Comparison of ENCODE assay signal across 8 mouse cellular contexts in the genomic region with DNA sequence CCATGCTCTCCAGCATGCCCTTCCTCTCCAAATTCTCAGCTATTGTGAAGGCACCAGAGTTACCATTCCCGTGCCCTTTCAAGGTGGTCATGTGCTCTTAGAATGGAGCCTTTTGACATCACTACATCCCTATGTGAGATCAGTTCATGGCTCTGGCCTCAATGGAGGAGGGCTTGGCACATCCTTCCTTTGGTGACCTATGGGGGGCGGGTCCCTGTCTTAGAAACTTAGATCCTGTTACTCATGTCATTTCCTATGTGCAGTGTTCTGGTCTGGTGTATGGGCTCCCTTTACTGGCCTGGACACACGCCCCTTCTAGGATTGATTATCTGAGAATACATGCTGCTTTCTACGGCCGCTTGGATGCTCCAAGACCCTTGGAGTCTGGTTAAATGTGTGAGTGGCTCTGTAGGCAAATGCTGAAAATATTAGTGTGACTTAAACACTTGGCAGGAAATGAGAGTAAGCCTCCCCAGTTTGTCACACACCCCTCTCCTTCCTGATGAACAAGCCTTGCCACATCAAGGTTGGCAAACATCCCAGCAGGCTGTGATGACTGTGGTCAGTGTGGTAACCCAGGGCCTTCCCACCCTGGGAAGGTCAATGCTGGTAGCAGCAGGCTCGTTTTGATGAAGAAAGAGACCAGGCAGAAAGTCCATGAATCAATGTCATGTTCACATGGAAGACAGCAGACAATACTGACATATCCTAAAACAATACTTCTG. TPM values are rescaled to one million over a fixed set of nuclear protein-coding genes. Genes with fewer than 3 reads are reported as not detected.
A peak's percentile ranks its signal among the peaks of the same experiment; 100 is the strongest.
DNase-seq lines count a peak whose midpoint lies in the region; ATAC-seq and TF ChIP-seq lines count a peak whose summit lies in the region.

No protein-coding gene starts in this region.

- H3K9me3 ChIP-seq in midbrain, embryonic 16.5 days (replicated peaks; ENCODE audit: control insufficient read depth, low read length, poor library complexity, severe bottlenecking): no peaks in the 10 kb centered on the region

- H3K36me3 ChIP-seq in midbrain, embryonic 16.5 days (ENCODE audit: control insufficient read depth, insufficient read depth, low read length): 0 out of 2 replicates have a peak, but pooled peaks cover 2% of the 10 kb centered on the region

- peak overlapping the region; percentile 14; the same call in 1 of the 2 replicates for H3K27ac ChIP-seq in layer of hippocampus, adult 2 months
- no peak overlapping the region for H3K27ac ChIP-seq in midbrain, embryonic 16.5 days (ENCODE audit: low read length)

- ATAC-seq in midbrain, embryonic 16.5 days: no peak

- DNase-seq in layer of hippocampus, adult 2 months (ENCODE audit: low spot score in 2 of 2): no peak
- DNase-seq in layer of hippocampus, postnatal 36 days: no peak
- DNase-seq in adrenal gland, adult 8-10 months: peak; percentile 89
- DNase-seq in heart, postnatal 4 days: peak; percentile 50
- DNase-seq in natural killer cell, adult 2 months (ENCODE audit: low spot score in 2 of 2): peak; percentile 21 to 27
- DNase-seq in right cerebral cortex, postnatal 36 days (ENCODE audit: low spot score in 2 of 2): no peak
- no peak for DNase-seq in spleen, postnatal 14 days (ENCODE audit: low spot score in 2 of 2)

- TF ChIP-seq CTCF in layer of hippocampus, adult 2 months (conservative IDR thresholded peaks at IDR 0.05): no peak

- H3K4me3 ChIP-seq in layer of hippocampus, adult 2 months: no peak overlapping the region
- no peak overlapping the region for H3K4me3 ChIP-seq in midbrain, embryonic 16.5 days (ENCODE audit: low read depth, low read length)

- H3K9ac ChIP-seq in midbrain, embryonic 16.5 days (ENCODE audit: low read depth, low read length): no peak overlapping the region

- H3K4me2 ChIP-seq in midbrain, embryonic 16.5 days (ENCODE audit: low read length): no peak overlapping the region

- WGBS in midbrain, embryonic 16.5 days: 87% methylated on average over 6 of the region's 6 CpGs

- H3K27me3 ChIP-seq in midbrain, embryonic 16.5 days (ENCODE audit: control insufficient read depth, insufficient read depth, low read depth, low read length): no peaks in the 10 kb centered on the region

- no peaks in the 10 kb centered on the region for H3K4me1 ChIP-seq in midbrain, embryonic 16.5 days (ENCODE audit: control insufficient read depth, insufficient read depth, low read length)

RNA-seq across cellular contexts. Expression of a gene that starts 15.2 kb away (rescaled TPM):
- total RNA-seq in layer of hippocampus, adult 2 months (2021): 10 to 100 TPM; 12.5 to 14.0 TPM
- total RNA-seq in layer of hippocampus, postnatal 36 days (2021): 10 to 100 TPM; 12.5 to 13.1 TPM
- total RNA-seq in adrenal gland, adult 8-10 months (2022): 10 to 100 TPM; 13.0 to 18.5 (median 16.4) TPM
- total RNA-seq in heart, postnatal 4 days (2021): 10 to 100 TPM; 15.4 to 16.3 TPM
- 1.8 and 2.2 TPM in 2 replicates for polyA plus RNA-seq in midbrain, embryonic 16.5 days (2015; fragmentation: Nextera tagmentation; extraction: Ambion mirVana)

Comparison
In these comparisons a context has a peak if more than half of its experiments do, and no peak if none do; other contexts are left out.
1. DNase-seq: peak in adrenal gland, adult 8-10 months (single experiment), heart, postnatal 4 days (single experiment) and natural killer cell, adult 2 months (2 of 2); none in layer of hippocampus, adult 2 months (0 of 2), layer of hippocampus, postnatal 36 days (0 of 2), right cerebral cortex, postnatal 36 days (0 of 2) and spleen, postnatal 14 days (0 of 2).